Mouse (Mus musculus): Measurements from ENCODE around the gene Dctn2. TPM values are rescaled to one million over a fixed set of nuclear protein-coding genes. Genes with fewer than 3 reads are reported as not detected.

Gene Dctn2
- polyA plus RNA-seq, 1 experiment = 250 TPM

GRCm38 (mm10) chr10:127317277-127317676 lies 51.1 kb downstream of the Dctn2 start:
- TF ChIP-seq MYOG (IDR thresholded peaks at IDR 0.05; ENCODE audit: control insufficient read depth in 1 of 3, insufficient read depth in 1 of 3, insufficient read length in 2 of 3, low read depth in 2 of 3) (no peak), MAX (IDR thresholded peaks at IDR 0.05; ENCODE audit: low read depth) (no peak), TCF12 (IDR thresholded peaks at IDR 0.05; ENCODE audit: insufficient read depth, poor library complexity, severe bottlenecking) (no peak), MYOD1 (IDR thresholded peaks at IDR 0.05; ENCODE audit: control insufficient read depth in 1 of 3, insufficient read length in 2 of 3, low read depth in 2 of 3) (no peak)
- H3K4me3 ChIP-seq = no peak overlapping the region
- H3K79me2 ChIP-seq (ENCODE audit: control insufficient read depth, insufficient read depth) = no peaks in the 10 kb centered on the region
- no peak overlapping the region for H3ac ChIP-seq (ENCODE audit: control insufficient read depth, insufficient read length)
- H3K4me2 ChIP-seq (ENCODE audit: low read depth) = no peak overlapping the region
- H3K36me3 ChIP-seq (ENCODE audit: control insufficient read depth, insufficient read depth) = no peaks in the 10 kb centered on the region
- peaks cover 11% of the 10 kb centered on the region for H3K27me3 ChIP-seq (ENCODE audit: control insufficient read depth, insufficient read depth, insufficient read length)

GRCm38 (mm10) chr10:127318009-127318408 lies 51.8 kb downstream of the Dctn2 start:
- no peak overlapping the region for H3K4me3 ChIP-seq

DNA sequence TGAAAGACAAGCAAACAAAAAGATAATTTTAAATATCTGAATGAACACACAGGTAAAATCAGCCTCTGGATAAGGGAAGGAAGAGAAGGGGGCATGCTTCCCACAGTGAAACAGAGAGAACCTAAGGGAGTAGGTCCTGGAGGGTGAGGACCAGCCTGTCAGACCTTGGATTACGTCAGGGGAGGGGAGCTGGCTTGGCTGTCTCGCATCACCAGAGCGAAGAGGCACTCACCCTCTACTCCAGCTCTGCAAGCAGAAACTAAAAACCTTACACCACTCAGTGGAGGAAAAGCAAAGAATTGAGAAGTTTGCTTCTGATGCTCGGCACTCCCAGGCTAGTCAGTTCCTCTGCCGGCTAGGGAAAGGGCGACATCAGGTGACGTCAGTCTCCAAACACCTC lies 53.8 kb downstream of the Dctn2 start:
- Histone ChIP-seq H3K79me2 (ENCODE audit: control insufficient read depth, insufficient read depth) (no peaks in the 10 kb centered on the region), H3K36me3 (ENCODE audit: control insufficient read depth, insufficient read depth) (no peaks in the 10 kb centered on the region), H3K27me3 (ENCODE audit: control insufficient read depth, insufficient read depth, insufficient read length) (peaks cover 20% of the 10 kb centered on the region), H3K4me3 (no peak overlapping the region), H3ac (ENCODE audit: control insufficient read depth, insufficient read length) (no peak overlapping the region), H3K4me2 (ENCODE audit: low read depth) (no peak overlapping the region)
- TF ChIP-seq TCF3 (IDR thresholded peaks at IDR 0.05; ENCODE audit: insufficient read length, low read depth) = no peak
- no peak for TF ChIP-seq TCF12 (IDR thresholded peaks at IDR 0.05; ENCODE audit: insufficient read depth, poor library complexity, severe bottlenecking)
- TF ChIP-seq MAX (IDR thresholded peaks at IDR 0.05; ENCODE audit: low read depth) = no peak
- no peak for TF ChIP-seq SRF (IDR thresholded peaks at IDR 0.05; ENCODE audit: control insufficient read depth, insufficient read length, low read depth)
- TF ChIP-seq CEBPB (IDR thresholded peaks at IDR 0.05; ENCODE audit: insufficient read depth, poor library complexity, severe bottlenecking) = no peak

More at GRCm38 (mm10) chr10:127318009-127318408, 51.8 kb downstream of the Dctn2 start:
- Histone ChIP-seq H3K36me3 (ENCODE audit: control insufficient read depth, insufficient read depth) (no peaks in the 10 kb centered on the region), H3K27me3 (ENCODE audit: control insufficient read depth, insufficient read depth, insufficient read length) (peaks cover 19% of the 10 kb centered on the region), H3K4me2 (ENCODE audit: low read depth) (no peak overlapping the region), H3ac (ENCODE audit: control insufficient read depth, insufficient read length) (no peak overlapping the region), H3K79me2 (ENCODE audit: control insufficient read depth, insufficient read depth) (no peaks in the 10 kb centered on the region)
- TF ChIP-seq USF1 (IDR thresholded peaks at IDR 0.05; ENCODE audit: low read depth) (no peak), POLR2A (IDR thresholded peaks at IDR 0.05; ENCODE audit: insufficient read length, low read depth) (no peak), TCF3 (IDR thresholded peaks at IDR 0.05; ENCODE audit: insufficient read length, low read depth) (no peak)

- Histone ChIP-seq H3K27me3 (ENCODE audit: control insufficient read depth, insufficient read depth, insufficient read length) (peaks cover 29% of the 10 kb centered on the region), H3K36me3 (ENCODE audit: control insufficient read depth, insufficient read depth) (no peaks in the 10 kb centered on the region), H3K4me2 (ENCODE audit: low read depth) (no peak within 1 kb of the TSS), H3K4me3 (no peak within 1 kb of the TSS), H3K79me2 (ENCODE audit: control insufficient read depth, insufficient read depth) (no peaks in the 10 kb centered on the region), H3ac (ENCODE audit: control insufficient read depth, insufficient read length) (no peak within 1 kb of the TSS)
- TF ChIP-seq REST (IDR thresholded peaks at IDR 0.05; ENCODE audit: insufficient read depth, insufficient read length) = no peak
- no peak for TF ChIP-seq CEBPB (IDR thresholded peaks at IDR 0.05; ENCODE audit: insufficient read depth, poor library complexity, severe bottlenecking)
- no peak for TF ChIP-seq USF1 (IDR thresholded peaks at IDR 0.05; ENCODE audit: low read depth)
- no peak for TF ChIP-seq TCF12 (IDR thresholded peaks at IDR 0.05; ENCODE audit: insufficient read depth, poor library complexity, severe bottlenecking)
- TF ChIP-seq TCF3 (IDR thresholded peaks at IDR 0.05; ENCODE audit: insufficient read length, low read depth) = no peak
- TF ChIP-seq SRF (IDR thresholded peaks at IDR 0.05; ENCODE audit: control insufficient read depth, insufficient read length, low read depth) = no peak
- no peak for TF ChIP-seq MYOG (IDR thresholded peaks at IDR 0.05; ENCODE audit: control insufficient read depth in 1 of 3, insufficient read depth in 1 of 3, insufficient read length in 2 of 3, low read depth in 2 of 3)
- TF ChIP-seq MYOD1 (IDR thresholded peaks at IDR 0.05; ENCODE audit: control insufficient read depth in 1 of 3, insufficient read length in 2 of 3, low read depth in 2 of 3) = no peak
- no peak for TF ChIP-seq MAX (IDR thresholded peaks at IDR 0.05; ENCODE audit: low read depth)
- no peak for TF ChIP-seq POLR2AphosphoS2 (IDR thresholded peaks at IDR 0.05; ENCODE audit: insufficient read length, low read depth)
- no peak for TF ChIP-seq E2F4 (IDR thresholded peaks at IDR 0.05; ENCODE audit: insufficient read depth)
- TF ChIP-seq POLR2A (IDR thresholded peaks at IDR 0.05; ENCODE audit: insufficient read length, low read depth) = no peak
These were observed 55.5 kb downstream of the Dctn2 start, which contains the start of gene Arhgap9 for GRCm38 (mm10) chr10:127321621-127322020. Gene Arhgap9, plus strand, starts transcription at chr10:127321964.

GRCm38 (mm10) chr10:127322178-127322577 lies 56.0 kb downstream of the Dctn2 start:
- TF ChIP-seq REST (IDR thresholded peaks at IDR 0.05; ENCODE audit: insufficient read depth, insufficient read length) = no peak
- no peak for TF ChIP-seq POLR2AphosphoS2 (IDR thresholded peaks at IDR 0.05; ENCODE audit: insufficient read length, low read depth)
- no peak for TF ChIP-seq SRF (IDR thresholded peaks at IDR 0.05; ENCODE audit: control insufficient read depth, insufficient read length, low read depth)
- TF ChIP-seq MYOD1 (IDR thresholded peaks at IDR 0.05; ENCODE audit: control insufficient read depth in 1 of 3, insufficient read length in 2 of 3, low read depth in 2 of 3) = no peak
- TF ChIP-seq CEBPB (IDR thresholded peaks at IDR 0.05; ENCODE audit: insufficient read depth, poor library complexity, severe bottlenecking) = no peak
- no peak for TF ChIP-seq E2F4 (IDR thresholded peaks at IDR 0.05; ENCODE audit: insufficient read depth)
- no peak for TF ChIP-seq TCF3 (IDR thresholded peaks at IDR 0.05; ENCODE audit: insufficient read length, low read depth)
- TF ChIP-seq MAX (IDR thresholded peaks at IDR 0.05; ENCODE audit: low read depth) = no peak
- TF ChIP-seq TCF12 (IDR thresholded peaks at IDR 0.05; ENCODE audit: insufficient read depth, poor library complexity, severe bottlenecking) = no peak
- no peak for TF ChIP-seq MYOG (IDR thresholded peaks at IDR 0.05; ENCODE audit: control insufficient read depth in 1 of 3, insufficient read depth in 1 of 3, insufficient read length in 2 of 3, low read depth in 2 of 3)
- TF ChIP-seq USF1 (IDR thresholded peaks at IDR 0.05; ENCODE audit: low read depth) = no peak
- no peak for TF ChIP-seq POLR2A (IDR thresholded peaks at IDR 0.05; ENCODE audit: insufficient read length, low read depth)
- Histone ChIP-seq H3K36me3 (ENCODE audit: control insufficient read depth, insufficient read depth) (no peaks in the 10 kb centered on the region), H3ac (ENCODE audit: control insufficient read depth, insufficient read length) (no peak overlapping the region), H3K79me2 (ENCODE audit: control insufficient read depth, insufficient read depth) (no peaks in the 10 kb centered on the region), H3K27me3 (ENCODE audit: control insufficient read depth, insufficient read depth, insufficient read length) (peaks cover 33% of the 10 kb centered on the region), H3K4me3 (no peak overlapping the region), H3K4me2 (ENCODE audit: low read depth) (no peak overlapping the region)
